Mouse (Mus musculus) embryonic stem cell, embryonic (primary cell): ENCODE data around the gene Nr2f1.

Source experiments
- CTCF ChIA-PET, 4 experiments: fragments of 300-600 bp in 2 of 4; fragments of 350-600 bp in 2 of 4; sonication (Branson Sonifier 250); formaldehyde crosslinking; loops; one replicate each; lab custom pipeline; 2022; ENCODE audit warnings: inconsistent platforms in 2 of 4; lab: Charles Lee
- POLR2A ChIA-PET, 4 experiments: fragments of 300-600 bp in 2 of 4; fragments of 350-600 bp in 2 of 4; sonication (Branson Sonifier 250); formaldehyde crosslinking; loops; one replicate each; lab custom pipeline; 2022; ENCODE audit warnings: antibody characterized with exemption in 4 of 4, inconsistent platforms in 1 of 4; lab: Charles Lee

The Nr2f1 gene

GRCm38 (mm10) chr13:78202574-78203347, 3.2 kb upstream of the Nr2f1 start:
- POLR2A ChIA-PET, result interaction anchor here in 3 of 4 experiments (0.6 to 2.1 kb wide), 4 partner anchors 8 to 118 kb away, joined by 3 to 8 read pairs (median 4); no protein-coding TSS in a partner anchor

DNA sequence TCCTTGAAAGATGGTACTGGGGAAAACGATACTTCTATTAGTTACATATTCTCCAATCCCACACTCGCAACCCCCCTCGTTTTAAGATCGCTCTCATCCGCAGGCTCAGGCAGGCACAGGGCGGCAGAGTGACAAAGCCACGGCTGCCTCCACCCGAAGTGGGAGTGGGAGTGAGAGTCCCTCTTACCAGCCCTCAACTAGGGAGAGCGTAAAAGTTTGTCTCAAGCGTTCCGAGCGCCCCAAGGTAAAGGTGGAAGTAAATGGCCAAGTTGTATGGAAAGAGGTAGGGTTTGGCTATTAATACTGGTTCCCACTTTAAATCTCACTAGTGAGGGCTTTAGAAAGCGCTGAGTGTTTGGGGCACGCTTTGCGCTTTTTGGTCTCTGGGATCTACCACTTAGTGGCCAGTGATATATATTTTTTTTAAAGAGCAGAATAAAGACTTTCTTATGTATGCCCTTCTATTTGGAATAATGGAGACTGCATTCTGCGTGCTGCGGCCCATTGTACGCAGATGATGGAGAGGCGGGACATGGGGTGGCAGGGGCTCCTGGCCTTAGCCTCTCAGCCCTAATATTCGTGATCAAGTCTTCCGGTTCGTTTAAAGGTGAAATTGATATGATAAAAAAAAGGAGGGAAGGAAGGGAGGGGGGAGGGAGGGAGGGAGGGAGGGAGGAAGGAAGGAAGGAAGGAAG, 2.5 kb upstream of the Nr2f1 start:
- ChIA-PET POLR2A (no interaction called here), CTCF (no interaction called here)

More at GRCm38 (mm10) chr13:78202574-78203347, 3.2 kb upstream of the Nr2f1 start:
- CTCF ChIA-PET, result interaction anchor here in 2 of 4 experiments (0.6 to 1.2 kb wide), 4 partner anchors 9 to 77 kb away, joined by 3 to 5 read pairs (median 4); no protein-coding TSS in a partner anchor

GRCm38 (mm10) chr13:78200991-78201870, 1.7 kb upstream of the Nr2f1 start:
- ChIA-PET CTCF (no interaction called here), POLR2A (interaction anchor here in 2 of 4 experiments (0.6 to 0.7 kb wide), 2 partner anchors 38 to 52 kb away, joined by 3 read pairs; no protein-coding TSS in a partner anchor)

- ChIA-PET POLR2A (interaction anchor here in 3 of 4 experiments (0.6 to 2.5 kb wide), 4 partner anchors 10 to 104 kb away, joined by 3 to 10 read pairs (median 3); no protein-coding TSS in a partner anchor), CTCF (interaction anchor here in 2 of 4 experiments (0.6 to 0.8 kb wide), 4 partner anchors 13 to 263 kb away, joined by 3 to 5 read pairs (median 3); no protein-coding TSS in a partner anchor)
Measured at GRCm38 (mm10) chr13:78200407-78200806, 850 bp upstream of the Nr2f1 start.

DNA sequence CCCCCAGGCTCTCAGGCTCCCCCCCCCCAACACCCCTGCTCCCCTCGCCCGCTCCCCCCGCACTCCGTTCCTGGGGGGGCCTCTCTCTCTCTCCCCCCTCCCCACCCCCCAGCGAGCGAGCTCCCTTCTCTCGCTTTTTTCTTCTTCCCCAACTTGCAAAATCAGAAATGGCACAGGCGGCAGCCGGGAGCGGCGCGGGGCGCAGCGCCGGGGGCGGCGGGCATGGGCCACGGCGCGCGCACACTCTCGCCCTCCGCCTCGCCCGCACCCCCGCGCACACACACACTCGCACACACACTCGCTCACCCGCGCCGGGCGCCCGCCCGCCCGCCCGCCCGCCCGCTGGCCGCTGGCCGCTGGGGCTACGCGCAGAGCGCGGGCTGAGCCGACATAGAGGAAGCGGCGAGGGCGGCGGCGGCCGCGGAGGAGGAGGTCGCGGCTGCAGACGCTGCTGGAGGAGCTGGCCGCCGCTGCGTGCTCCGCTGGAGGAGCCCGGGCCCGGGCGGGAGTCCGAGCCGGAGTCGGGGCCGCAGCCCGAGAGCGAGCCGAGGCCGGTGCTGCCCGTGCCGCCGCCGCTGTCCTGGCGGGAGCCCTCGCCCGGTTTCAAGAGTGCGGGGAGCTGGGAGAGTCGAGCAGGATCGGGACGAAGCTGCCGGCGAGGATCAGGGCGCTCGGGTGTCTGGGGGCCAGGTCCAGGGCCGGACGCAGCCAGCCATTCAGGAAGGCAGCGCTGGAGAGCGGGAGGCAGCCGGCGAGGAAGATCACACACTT, 501 bp downstream of the Nr2f1 start:
- POLR2A ChIA-PET, result interaction anchor here in 2 of 4 experiments (0.5 to 2.5 kb wide), 2 partner anchors 11 to 56 kb away, joined by 3 to 10 read pairs; no protein-coding TSS in a partner anchor
- CTCF ChIA-PET, result interaction anchor here in 2 of 4 experiments (0.6 to 1.3 kb wide), 2 partner anchors 11 to 20 kb away, joined by 3 to 4 read pairs; no protein-coding TSS in a partner anchor

- CTCF ChIA-PET, result interaction anchor here in 1 of 4 experiments (1.3 kb wide), 1 partner anchor 11 kb away, joined by 4 read pairs; no protein-coding TSS in a partner anchor
- POLR2A ChIA-PET, result interaction anchor here in 1 of 4 experiments (2.5 kb wide), 1 partner anchor 12 kb away, joined by 10 read pairs; no protein-coding TSS in a partner anchor
Measured at GRCm38 (mm10) chr13:78198391-78198870, 1.1 kb downstream of the Nr2f1 start.

- CTCF ChIA-PET, result interaction anchor here in 2 of 4 experiments (0.6 kb wide), 2 partner anchors 12 to 1381 kb away, joined by 4 read pairs; no protein-coding TSS in a partner anchor
Measured at GRCm38 (mm10) chr13:78197819-78198390, 1.7 kb downstream of the Nr2f1 start.

GRCm38 (mm10) chr13:78197286-78197818, 2.2 kb downstream of the Nr2f1 start:
- POLR2A ChIA-PET, result interaction anchor here in 2 of 4 experiments (0.6 to 2.3 kb wide), 3 partner anchors 13 to 1327 kb away, joined by 5 to 6 read pairs (median 6); no protein-coding TSS in a partner anchor
- CTCF ChIA-PET, result interaction anchor here in 2 of 4 experiments (0.6 kb wide), 2 partner anchors 12 to 1380 kb away, joined by 4 read pairs; no protein-coding TSS in a partner anchor

More at GRCm38 (mm10) chr13:78197819-78198390, 1.7 kb downstream of the Nr2f1 start:
- POLR2A ChIA-PET, result interaction anchor here in 1 of 4 experiments (2.3 kb wide), 1 partner anchor 12 kb away, joined by 6 read pairs; no protein-coding TSS in a partner anchor

DNA sequence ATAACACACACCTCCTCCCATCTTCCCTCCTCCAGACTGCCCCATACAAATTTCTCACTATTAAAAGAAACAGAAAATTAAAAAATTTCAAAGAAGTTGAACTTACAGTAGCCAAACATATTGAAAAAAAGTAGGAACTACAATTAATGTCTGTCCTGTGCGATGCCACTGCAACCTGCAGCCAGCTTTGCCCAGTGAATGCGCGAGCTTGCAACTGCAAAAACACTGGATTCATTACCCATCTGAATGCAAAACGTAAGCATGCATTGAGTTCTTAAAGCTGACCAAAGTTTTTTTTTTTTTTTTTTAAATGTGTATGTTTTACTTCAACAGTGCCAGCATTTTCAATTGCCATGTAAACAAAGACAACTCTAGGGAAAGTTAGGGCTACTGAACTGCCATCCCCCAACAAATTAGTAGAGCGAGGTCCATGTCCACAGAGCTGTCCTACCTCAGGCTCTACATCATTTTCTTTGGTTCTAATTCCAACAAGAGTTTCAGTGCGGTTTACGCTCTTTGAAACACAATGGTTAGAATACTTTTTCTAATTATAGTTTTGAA, 3.2 kb downstream of the Nr2f1 start:
- ChIA-PET CTCF (interaction anchor here in 1 of 4 experiments (2.1 kb wide), 1 partner anchor 214 kb away, joined by 5 read pairs; no protein-coding TSS in a partner anchor), POLR2A (interaction anchor here in 2 of 4 experiments (0.6 to 2.3 kb wide), 4 partner anchors 13 to 1326 kb away, joined by 3 to 6 read pairs (median 5); no protein-coding TSS in a partner anchor)

DNA sequence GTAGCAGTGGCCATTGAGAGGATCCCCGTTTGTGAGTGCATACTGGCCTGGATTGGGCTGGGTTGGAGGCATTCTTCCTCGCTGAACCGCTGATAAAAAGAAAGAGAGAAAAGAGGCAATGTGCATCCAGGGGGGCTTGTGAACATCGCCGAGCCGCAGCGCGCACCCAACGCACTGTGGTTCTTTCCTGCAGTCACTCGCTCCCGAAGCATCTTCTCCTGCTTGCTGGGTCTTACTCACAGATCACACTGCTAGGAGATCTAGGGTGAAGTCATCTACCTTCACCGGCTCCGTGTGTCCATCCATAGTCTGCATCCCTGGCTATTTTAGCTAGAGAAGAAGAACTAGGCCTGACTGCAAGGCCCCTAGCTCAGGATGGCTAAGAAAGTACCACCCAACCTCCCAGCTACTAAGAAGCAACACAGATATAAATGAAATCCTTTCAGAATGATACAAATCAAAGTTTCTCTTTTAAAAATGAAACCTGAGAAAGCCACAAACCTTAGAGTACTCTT, 3.9 kb downstream of the Nr2f1 start:
- CTCF ChIA-PET, result interaction anchor here in 2 of 4 experiments (1.1 to 2.1 kb wide), 2 partner anchors 24 to 213 kb away, joined by 5 to 7 read pairs; no protein-coding TSS in a partner anchor

GRCm38 (mm10) chr13:78194850-78195600, 4.5 kb downstream of the Nr2f1 start:
- POLR2A ChIA-PET, result interaction anchor here in 1 of 4 experiments (1.0 to 2.5 kb wide), 4 partner anchors 9 to 23 kb away, joined by 3 to 7 read pairs (median 6); no protein-coding TSS in a partner anchor
- CTCF ChIA-PET, result interaction anchor here in 3 of 4 experiments (0.5 to 2.1 kb wide), 5 partner anchors 23 to 1350 kb away, joined by 3 to 7 read pairs (median 4); no protein-coding TSS in a partner anchor

More for the DNA sequence above, 3.9 kb downstream of the Nr2f1 start:
- POLR2A ChIA-PET, result interaction anchor here in 1 of 4 experiments (1.1 to 2.5 kb wide), 4 partner anchors 8 to 15 kb away, joined by 5 to 7 read pairs (median 6); no protein-coding TSS in a partner anchor

DNA sequence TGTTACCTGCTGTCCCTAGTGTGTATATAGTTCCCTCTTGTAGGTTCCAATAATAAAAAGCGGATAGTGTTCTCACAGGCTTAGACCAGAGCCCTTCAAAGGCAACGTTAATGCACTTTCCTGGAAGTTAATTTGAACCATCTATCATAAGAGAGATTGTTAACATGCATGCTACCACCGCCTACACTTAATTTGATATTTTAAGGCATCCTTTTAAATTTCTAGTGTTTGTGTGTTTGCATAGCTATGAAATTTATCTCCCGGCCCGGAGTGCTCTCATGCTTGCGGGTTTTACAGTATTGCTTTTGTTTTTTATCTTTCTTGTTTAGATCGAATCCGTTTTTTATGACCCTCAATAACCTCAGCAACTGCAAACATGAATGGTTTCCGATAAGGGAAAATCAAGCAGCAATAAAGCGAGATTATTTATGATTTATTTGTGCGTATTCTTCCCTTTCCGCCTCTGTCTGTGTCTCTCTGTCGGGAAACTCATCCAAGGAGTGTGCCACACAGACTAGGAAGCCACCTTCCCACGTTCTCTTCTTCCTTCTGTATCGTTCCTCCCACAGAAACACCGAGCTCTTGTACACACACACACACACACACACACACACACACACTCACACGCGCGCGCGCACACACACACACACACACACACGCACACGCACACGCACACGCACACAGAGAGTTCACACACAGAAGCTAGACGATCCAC, 5.3 kb downstream of the Nr2f1 start:
- ChIA-PET POLR2A (interaction anchor here in 1 of 4 experiments (1.0 to 2.5 kb wide), 4 partner anchors 9 to 23 kb away, joined by 3 to 7 read pairs (median 6); no protein-coding TSS in a partner anchor), CTCF (interaction anchor here in 3 of 4 experiments (0.7 to 2.1 kb wide), 5 partner anchors 9 to 1349 kb away, joined by 3 to 7 read pairs (median 3); no protein-coding TSS in a partner anchor)

DNA sequence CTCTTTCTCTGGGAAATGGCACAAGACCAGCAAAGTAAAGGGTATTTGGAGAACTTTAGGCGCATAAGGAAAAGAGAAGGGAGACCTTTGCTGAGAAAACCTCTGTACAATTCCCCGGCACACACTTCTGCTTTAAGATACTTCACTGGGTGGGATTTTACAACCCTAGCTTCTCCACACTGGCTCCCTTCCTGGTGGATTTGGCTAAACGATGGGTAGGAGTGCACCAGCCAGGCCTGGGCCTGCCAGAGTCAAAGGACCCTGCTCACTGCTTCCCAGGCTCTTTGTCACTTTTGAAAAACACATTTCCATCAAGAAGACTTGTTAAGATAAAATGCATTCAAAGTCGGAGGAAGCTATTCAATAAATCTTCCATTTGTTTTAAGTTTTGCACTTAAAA, 6.3 kb downstream of the Nr2f1 start:
- POLR2A ChIA-PET, result interaction anchor here in 1 of 4 experiments (2.5 kb wide), 1 partner anchor 16 kb away, joined by 7 read pairs; no protein-coding TSS in a partner anchor
- CTCF ChIA-PET, result interaction anchor here in 1 of 4 experiments (0.7 kb wide), 1 partner anchor 10 kb away, joined by 3 read pairs; no protein-coding TSS in a partner anchor
